Mouse (Mus musculus): ENCODE measurements around the gene Zer1. TPM values are rescaled to one million over a fixed set of nuclear protein-coding genes. Genes with fewer than 3 reads are reported as not detected.
A peak's percentile ranks its signal among the peaks of the same experiment; 100 is the strongest.
"Not testable (repeated sequence)": the region's sequence is repeated elsewhere in the genome, so short reads cannot be mapped to it uniquely, and the experiment has no call there.

The Zer1 gene
- polyA plus RNA-seq (2016; fragmentation: Nextera tagmentation; extraction: Ambion mirVana): 6.5 and 8.7 TPM in 2 replicates

GRCm38 (mm10) chr2:30124472-30125274 lies at the start of gene Zer1:
Zer1 (minus strand) TSS chr2:30124585.
- Histone ChIP-seq H3K4me3 (peak within 1 kb of the TSS; percentile 93), H3K9me3 (no peaks in the 10 kb centered on the region), H3K36me3 (0 out of 2 replicates have a peak, but pooled peaks cover 5% of the 10 kb centered on the region), H3K27ac (peak within 1 kb of the TSS; percentile 95), H3K27me3 (ENCODE audit: insufficient read depth, poor library complexity, severe bottlenecking) (no peaks in the 10 kb centered on the region), H3K4me1 (replicated peaks) (peaks cover 36% of the 10 kb centered on the region)
- 10% methylated on average over 31 of the region's 31 CpGs for WGBS
- peak; percentile 93 for DNase-seq (ENCODE audit: low spot score)

- peaks cover 6% of the 10 kb centered on the region; the same call in 1 of the 2 replicates for H3K27me3 ChIP-seq (ENCODE audit: insufficient read depth, poor library complexity, severe bottlenecking)
- peaks cover 53% of the 10 kb centered on the region for H3K36me3 ChIP-seq
- no peaks in the 10 kb centered on the region for H3K9me3 ChIP-seq
- peaks cover 38% of the 10 kb centered on the region for H3K4me1 ChIP-seq (replicated peaks)
- 97% methylated on average over 20 of the region's 20 CpGs for WGBS
- H3K4me3 ChIP-seq: no peak overlapping the region
- DNase-seq (ENCODE audit: low spot score): no peak
- no peak overlapping the region for H3K27ac ChIP-seq
Measured at GRCm38 (mm10) chr2:30173541-30174240, 49.3 kb upstream of the Zer1 start.

GRCm38 (mm10) chr2:30171997-30172382 lies 47.6 kb upstream of the Zer1 start:
- Histone ChIP-seq H3K27ac (peak overlapping the region; percentile 92), H3K9me3 (peaks cover 7% of the 10 kb centered on the region), H3K27me3 (ENCODE audit: insufficient read depth, poor library complexity, severe bottlenecking) (peaks cover 6% of the 10 kb centered on the region; the same call in 1 of the 2 replicates), H3K36me3 (peaks cover 48% of the 10 kb centered on the region), H3K4me3 (peak overlapping the region; percentile 73), H3K4me1 (replicated peaks) (peaks cover 24% of the 10 kb centered on the region)
- 2% methylated on average over 19 of the region's 19 CpGs for WGBS
- no peak for DNase-seq (ENCODE audit: low spot score)

- peak; percentile 86 for DNase-seq (ENCODE audit: low spot score)
- Histone ChIP-seq H3K4me1 (replicated peaks) (peaks cover 22% of the 10 kb centered on the region), H3K27me3 (ENCODE audit: insufficient read depth, poor library complexity, severe bottlenecking) (peaks cover 6% of the 10 kb centered on the region; the same call in 1 of the 2 replicates), H3K27ac (peak within 1 kb of the TSS; percentile 92), H3K9me3 (peaks cover 12% of the 10 kb centered on the region), H3K36me3 (peaks cover 43% of the 10 kb centered on the region), H3K4me3 (peak within 1 kb of the TSS; percentile 73)
- WGBS: under 1% methylated on average over 74 of the region's 75 CpGs
Measured at GRCm38 (mm10) chr2:30171371-30171996, 47.1 kb upstream of the Zer1 start, which contains the start of gene Endog. Endog (plus strand) TSS chr2:30171493.

GRCm38 (mm10) chr2:30166677-30167076 lies 42.3 kb upstream of the Zer1 start:
- H3K4me3 ChIP-seq: no peak overlapping the region
- H3K9me3 ChIP-seq: peaks cover 24% of the 10 kb centered on the region
- DNase-seq (ENCODE audit: low spot score): no peak
- no peak overlapping the region for H3K27ac ChIP-seq
- no peaks in the 10 kb centered on the region for H3K36me3 ChIP-seq
- WGBS: 58% methylated on average over 4 of the region's 4 CpGs
- H3K27me3 ChIP-seq (ENCODE audit: insufficient read depth, poor library complexity, severe bottlenecking): no peaks in the 10 kb centered on the region
- peaks cover 7% of the 10 kb centered on the region; the same call in 1 of the 2 replicates for H3K4me1 ChIP-seq (replicated peaks)

- H3K4me1 ChIP-seq (replicated peaks): no peaks in the 10 kb centered on the region
- 59% methylated on average over 9 of the region's 9 CpGs for WGBS
Measured at GRCm38 (mm10) chr2:30164340-30164932, 40.1 kb upstream of the Zer1 start.

DNA sequence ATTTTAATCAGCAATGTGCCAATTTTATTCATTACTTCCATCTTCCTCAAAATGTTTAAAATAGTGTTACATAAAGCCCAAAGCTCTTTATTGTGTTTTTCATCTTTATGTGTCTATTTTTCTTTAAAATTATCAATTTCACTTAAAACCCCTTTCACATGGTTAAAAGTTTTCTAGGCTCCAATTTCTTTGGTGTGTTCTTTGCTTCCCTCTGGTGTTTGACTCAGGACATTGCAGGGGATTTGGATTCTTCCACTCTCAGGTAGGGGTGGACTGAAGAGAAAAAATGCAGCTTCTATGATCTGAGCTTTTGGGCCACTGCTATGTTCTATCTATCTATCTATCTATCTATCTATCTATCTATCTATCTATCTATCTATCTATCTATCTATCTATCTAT lies 37.4 kb upstream of the Zer1 start:
- Histone ChIP-seq H3K4me3 (no peak overlapping the region), H3K36me3 (no peaks in the 10 kb centered on the region), H3K27ac (no peak overlapping the region), H3K27me3 (ENCODE audit: insufficient read depth, poor library complexity, severe bottlenecking) (no peaks in the 10 kb centered on the region), H3K9me3 (peaks cover 15% of the 10 kb centered on the region), H3K4me1 (replicated peaks) (no peaks in the 10 kb centered on the region)
- DNase-seq (ENCODE audit: low spot score): no peak

More at GRCm38 (mm10) chr2:30164340-30164932, 40.1 kb upstream of the Zer1 start:
- H3K9me3 ChIP-seq: peaks cover 24% of the 10 kb centered on the region
- no peaks in the 10 kb centered on the region for H3K36me3 ChIP-seq
- no peak overlapping the region for H3K27ac ChIP-seq
- no peaks in the 10 kb centered on the region for H3K27me3 ChIP-seq (ENCODE audit: insufficient read depth, poor library complexity, severe bottlenecking)
- DNase-seq (ENCODE audit: low spot score): no peak
- no peak overlapping the region for H3K4me3 ChIP-seq

- H3K9me3 ChIP-seq; H3K36me3 ChIP-seq; DNase-seq (ENCODE audit: low spot score); H3K4me1 ChIP-seq (replicated peaks); H3K27ac ChIP-seq; H3K27me3 ChIP-seq (ENCODE audit: insufficient read depth, poor library complexity, severe bottlenecking); H3K4me3 ChIP-seq: not testable (repeated sequence)
- 87% methylated on average over 9 of the region's 10 CpGs for WGBS
Measured at GRCm38 (mm10) chr2:30159871-30160270, 35.5 kb upstream of the Zer1 start.

GRCm38 (mm10) chr2:30152616-30153015 lies 28.2 kb upstream of the Zer1 start:
- H3K4me3 ChIP-seq: no peak overlapping the region
- WGBS: 79% methylated on average over 8 of the region's 8 CpGs
- H3K4me1 ChIP-seq (replicated peaks): no peaks in the 10 kb centered on the region
- no peak for DNase-seq (ENCODE audit: low spot score)
- H3K9me3 ChIP-seq: no peaks in the 10 kb centered on the region
- H3K36me3 ChIP-seq: peaks cover 45% of the 10 kb centered on the region
- no peaks in the 10 kb centered on the region for H3K27me3 ChIP-seq (ENCODE audit: insufficient read depth, poor library complexity, severe bottlenecking)
- H3K27ac ChIP-seq: no peak overlapping the region

- WGBS: 92% methylated on average over 11 of the region's 11 CpGs
- Histone ChIP-seq H3K36me3 (peaks cover 53% of the 10 kb centered on the region), H3K9me3 (no peaks in the 10 kb centered on the region), H3K4me1 (replicated peaks) (no peaks in the 10 kb centered on the region), H3K4me3 (no peak overlapping the region), H3K27ac (no peak overlapping the region), H3K27me3 (ENCODE audit: insufficient read depth, poor library complexity, severe bottlenecking) (no peaks in the 10 kb centered on the region)
- no peak for DNase-seq (ENCODE audit: low spot score)
Measured at GRCm38 (mm10) chr2:30151840-30152239, 27.5 kb upstream of the Zer1 start.

DNA sequence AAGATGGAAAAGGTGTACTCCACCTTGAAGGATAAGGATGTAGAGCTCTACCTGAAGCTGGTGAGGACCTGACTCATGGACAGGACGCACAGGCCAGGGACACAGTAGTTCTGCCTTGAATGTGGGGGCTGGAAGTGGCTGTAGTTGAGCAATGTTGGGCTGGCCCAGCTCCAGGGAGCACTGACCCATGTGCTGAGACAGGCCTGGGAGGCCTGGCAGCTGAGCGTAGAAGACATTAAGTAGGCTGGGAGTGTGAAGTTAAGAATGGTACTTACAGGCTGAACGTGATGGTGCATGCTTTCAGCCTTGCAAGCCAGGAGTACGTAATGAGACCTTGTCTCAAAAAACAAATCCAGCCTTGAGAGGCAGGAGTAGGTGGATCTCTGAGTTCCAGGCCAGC lies 23.1 kb upstream of the Zer1 start:
- no peak overlapping the region for H3K4me3 ChIP-seq
- peaks cover 95% of the 10 kb centered on the region for H3K36me3 ChIP-seq

GRCm38 (mm10) chr2:30144436-30144835 lies 20.1 kb upstream of the Zer1 start:
- no peak for DNase-seq (ENCODE audit: low spot score)
- 97% methylated on average over 4 of the region's 4 CpGs for WGBS

More for the DNA sequence above, 23.1 kb upstream of the Zer1 start:
- no peak for DNase-seq (ENCODE audit: low spot score)
- WGBS: 96% methylated on average over 4 of the region's 4 CpGs
- Histone ChIP-seq H3K27ac (no peak overlapping the region), H3K4me1 (replicated peaks) (no peaks in the 10 kb centered on the region), H3K27me3 (ENCODE audit: insufficient read depth, poor library complexity, severe bottlenecking) (no peaks in the 10 kb centered on the region), H3K9me3 (no peaks in the 10 kb centered on the region)

More at GRCm38 (mm10) chr2:30144436-30144835, 20.1 kb upstream of the Zer1 start:
- H3K4me1 ChIP-seq (replicated peaks): no peaks in the 10 kb centered on the region
- H3K36me3 ChIP-seq: peaks cover 96% of the 10 kb centered on the region
- H3K9me3 ChIP-seq: no peaks in the 10 kb centered on the region
- H3K27ac ChIP-seq: no peak overlapping the region
- H3K4me3 ChIP-seq: no peak overlapping the region
- no peaks in the 10 kb centered on the region for H3K27me3 ChIP-seq (ENCODE audit: insufficient read depth, poor library complexity, severe bottlenecking)
